Mouse (Mus musculus) ovary, adult 18-20 months (tissue): ENCODE results near the gene Cldn19.

Source experiments
- DNase-seq: peaks from one replicate; pipeline ENCODE4 v3.0.0; 2022; ENCODE audit warnings: low spot score, mixed read lengths

The Cldn19 gene

GRCm38 (mm10) chr4:119300761-119301160 lies 45.5 kb downstream of the Cldn19 start:
- no peak for DNase-seq

GRCm38 (mm10) chr4:119301777-119302176 lies 46.6 kb downstream of the Cldn19 start:
- no peak for DNase-seq

DNA sequence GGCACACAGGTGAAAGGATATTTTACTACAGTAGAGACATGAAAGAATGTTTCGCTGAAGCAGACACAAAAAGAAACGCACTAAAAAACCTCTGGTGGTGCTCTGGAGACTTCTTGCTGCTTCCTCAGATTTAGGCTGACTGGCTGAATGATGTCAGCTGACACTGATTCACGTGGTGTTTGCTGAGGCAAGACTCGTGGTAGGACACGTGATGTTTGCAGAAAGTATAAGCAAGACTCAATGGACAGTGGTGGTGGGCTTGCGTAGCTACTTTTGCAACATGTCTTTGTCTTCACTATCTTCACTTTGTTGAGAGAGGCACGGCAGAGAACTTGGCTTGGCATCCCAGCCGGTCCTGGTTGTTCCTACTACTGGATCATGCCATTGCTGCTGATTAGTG lies 48.1 kb downstream of the Cldn19 start:
- DNase-seq: no peak

DNA sequence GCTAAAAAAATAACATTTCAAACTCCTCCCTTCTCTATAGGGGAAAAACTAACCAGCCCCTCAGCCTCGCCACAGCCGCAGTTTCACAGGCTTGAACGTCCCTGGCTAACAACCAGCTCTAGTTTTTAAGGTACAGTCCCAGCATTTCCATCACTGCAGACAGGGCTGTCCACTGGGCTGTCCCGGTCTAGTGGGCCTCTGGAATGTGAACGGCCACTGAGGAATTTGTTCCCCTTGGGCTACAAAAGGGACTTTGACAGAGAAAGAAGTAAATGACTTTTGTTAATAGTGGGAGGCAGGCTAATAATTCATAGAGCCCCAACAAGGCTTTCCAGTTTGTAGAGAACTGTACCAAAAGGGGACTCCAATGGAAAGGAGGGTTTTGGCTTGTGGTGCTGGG lies 50.2 kb downstream of the Cldn19 start:
- no peak for DNase-seq
